Comparison of ENCODE assay signal across 9 mouse cellular contexts in genomic region chr19:21882110-21882940, GRCm38 (mm10).
A peak's percentile ranks its signal among the peaks of the same experiment; 100 is the strongest.
DNase-seq lines count a peak whose midpoint lies in the region; ATAC-seq and TF ChIP-seq lines count a peak whose summit lies in the region.
"Had no signal": no experiment of that assay in that cellular context is flagged by ENCODE, and none has a peak within 500 bp of the region (broad histone marks: within the 10 kb centered on the region; RNA-seq: fewer than 3 reads in every experiment).

No protein-coding gene starts in this region.

- peak overlapping the region; percentile 95 for H3K27ac ChIP-seq in heart, embryonic 12.5 days (ENCODE audit: poor library complexity, severe bottlenecking)
- peak overlapping the region; percentile 73 for H3K27ac ChIP-seq in limb, embryonic 12.5 days
- H3K27ac ChIP-seq: macrophage had no signal

- H3K27me3 ChIP-seq in heart, embryonic 12.5 days (replicated peaks) = no peaks in the 10 kb centered on the region
- no peaks in the 10 kb centered on the region for H3K27me3 ChIP-seq in limb, embryonic 12.5 days

- H3K9me3 ChIP-seq in heart, embryonic 12.5 days (replicated peaks) = 0 out of 2 replicates have a peak, but pooled peaks cover 2% of the 10 kb centered on the region
- no peaks in the 10 kb centered on the region for H3K9me3 ChIP-seq in limb, embryonic 12.5 days

- peaks cover 30% of the 10 kb centered on the region for H3K4me1 ChIP-seq in heart, embryonic 12.5 days (replicated peaks)
- H3K4me1 ChIP-seq in limb, embryonic 12.5 days (replicated peaks) = peaks cover 9% of the 10 kb centered on the region; the same call in 1 of the 2 replicates

- no peak for TF ChIP-seq POLR2A in brain, embryonic 14.5 days (IDR thresholded peaks at IDR 0.05; ENCODE audit: borderline replicate concordance, extremely low read depth, insufficient read depth, insufficient read length, poor library complexity, severe bottlenecking)

- peak; percentile 67 for ATAC-seq in heart, embryonic 12.5 days (ENCODE audit: insufficient number of reproducible peaks, low FRiP score)
- no peak for ATAC-seq in limb, embryonic 12.5 days (ENCODE audit: insufficient number of reproducible peaks, insufficient read depth, low FRiP score, low TSS enrichment, low read depth)

- TF ChIP-seq CTCF in brain, embryonic 14.5 days (IDR thresholded peaks at IDR 0.05; ENCODE audit: borderline replicate concordance, extremely low read depth, insufficient read depth, insufficient read length) = no peak

- DNase-seq in 3T3-L1 (ENCODE audit: low read depth, low spot score) = peak; percentile 95
- DNase-seq in brain, embryonic 14.5 days (ENCODE audit: low read depth) = peak; percentile 68
- DNase-seq in urinary bladder, postnatal 10 days (ENCODE audit: low spot score) = no peak
- DNase-seq in frontal cortex, postnatal 14 days (ENCODE audit: low spot score in 2 of 2) = no peak
- no peak for DNase-seq in cerebellum, postnatal 10 days
- no peak for DNase-seq in right cerebral cortex, postnatal 4 days

- 4% methylated on average over 8 of the region's 8 CpGs for WGBS in heart, embryonic 12.5 days
- WGBS in limb, embryonic 12.5 days = 37% methylated on average over 8 of the region's 8 CpGs

- H3K9ac ChIP-seq in heart, embryonic 12.5 days = no peak overlapping the region
- H3K9ac ChIP-seq in limb, embryonic 12.5 days (replicated peaks) = no peak overlapping the region

- peak overlapping the region; percentile 42 for H3K4me2 ChIP-seq in heart, embryonic 12.5 days
- H3K4me2 ChIP-seq in limb, embryonic 12.5 days = no peak overlapping the region

- H3K36me3 ChIP-seq in heart, embryonic 12.5 days = no peaks in the 10 kb centered on the region
- H3K36me3 ChIP-seq in limb, embryonic 12.5 days = no peaks in the 10 kb centered on the region

- H3K4me3 ChIP-seq in heart, embryonic 12.5 days = no peak overlapping the region
- H3K4me3 ChIP-seq in limb, embryonic 12.5 days (replicated peaks) = no peak overlapping the region

Comparison
In these comparisons a context has a peak if more than half of its experiments do, and no peak if none do; other contexts are left out.
1. DNase-seq: peak in 3T3-L1 (single experiment) and brain, embryonic 14.5 days (single experiment); none in urinary bladder, postnatal 10 days (single experiment), frontal cortex, postnatal 14 days (0 of 2), cerebellum, postnatal 10 days (0 of 2) and right cerebral cortex, postnatal 4 days (single experiment).